8 mouse cellular contexts compared by ENCODE assay signal in the genomic region with DNA sequence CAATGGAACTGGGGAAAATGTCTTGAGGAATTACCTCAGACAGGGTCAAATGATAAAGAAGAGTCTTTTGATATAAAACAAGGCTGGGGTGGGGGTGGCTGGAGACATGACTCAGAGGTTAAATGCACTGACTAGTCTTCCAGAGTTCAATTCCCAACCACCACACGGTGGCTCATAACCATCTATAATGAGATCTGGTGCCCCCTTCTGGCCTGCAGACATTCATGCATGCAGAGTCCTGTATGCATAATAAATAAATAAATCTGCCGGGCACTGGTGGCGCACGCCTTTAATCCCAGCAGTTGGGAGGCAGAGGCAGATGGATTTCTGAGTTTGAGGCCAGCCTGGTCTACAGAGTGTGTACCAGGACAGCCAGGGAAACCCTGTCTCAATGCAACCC. TPM values are rescaled to one million over a fixed set of nuclear protein-coding genes. Genes with fewer than 3 reads are reported as not detected.
A peak's percentile ranks its signal among the peaks of the same experiment; 100 is the strongest.
DNase-seq lines count a peak whose midpoint lies in the region; ATAC-seq and TF ChIP-seq lines count a peak whose summit lies in the region.

No protein-coding gene starts in this region.

- DNase-seq in heart, adult 2 months, result no peak
- no peak for DNase-seq in heart, postnatal 36 days
- DNase-seq in urinary bladder, postnatal 36 days (ENCODE audit: low spot score in 2 of 2), result peak; percentile 4 to 8
- no peak for DNase-seq in urinary bladder, adult 2 months (ENCODE audit: low spot score)
- peak; percentile 18 for DNase-seq in embryonic facial prominence, embryonic 10.5 days (ENCODE audit: low spot score)
- peak; percentile 4 for DNase-seq in mesoderm, embryonic 11.5 days (ENCODE audit: low read depth, low spot score)
- no peak for DNase-seq in frontal cortex, postnatal 14 days (ENCODE audit: low spot score in 2 of 2)

- WGBS in heart, adult 2 months, result 61% methylated on average over 4 of the region's 4 CpGs
- WGBS in embryonic facial prominence, embryonic 10.5 days, result 60% methylated on average over 4 of the region's 4 CpGs
- WGBS in intestine, embryonic 16.5 days, result 51% methylated on average over 4 of the region's 4 CpGs

- no peak overlapping the region for H3K4me2 ChIP-seq in intestine, embryonic 16.5 days (ENCODE audit: low read depth, low read length)

- intact Hi-C loops in heart, adult 2 months (cut with DNase I), result no loop called here
- intact Hi-C loops in heart, postnatal 36 days (cut with DNase I), result no loop called here

- H3K9me3 ChIP-seq in embryonic facial prominence, embryonic 10.5 days, result no peaks in the 10 kb centered on the region
- no peaks in the 10 kb centered on the region for H3K9me3 ChIP-seq in intestine, embryonic 16.5 days (ENCODE audit: control insufficient read depth, low read length)

- no peak overlapping the region for H3K4me3 ChIP-seq in heart, adult 2 months
- no peak overlapping the region for H3K4me3 ChIP-seq in embryonic facial prominence, embryonic 10.5 days
- no peak overlapping the region for H3K4me3 ChIP-seq in intestine, embryonic 16.5 days (ENCODE audit: low read length)

- no peaks in the 10 kb centered on the region for H3K27me3 ChIP-seq in heart, adult 2 months (ENCODE audit: control insufficient read depth, insufficient read depth, low read length)
- H3K27me3 ChIP-seq in embryonic facial prominence, embryonic 10.5 days (replicated peaks; ENCODE audit: low read depth, poor library complexity, severe bottlenecking), result no peaks in the 10 kb centered on the region
- H3K27me3 ChIP-seq in intestine, embryonic 16.5 days (replicated peaks; ENCODE audit: control insufficient read depth, insufficient read depth, low read length), result no peaks in the 10 kb centered on the region

- TF ChIP-seq POLR2A in heart, adult 2 months (IDR thresholded peaks at IDR 0.05; ENCODE audit: insufficient read depth, low read depth, low read length), result no peak

- H3K79me2 ChIP-seq in heart, adult 2 months (replicated peaks; ENCODE audit: control insufficient read depth, insufficient read depth, low read length), result no peaks in the 10 kb centered on the region

- no peak overlapping the region for H3K9ac ChIP-seq in heart, adult 2 months (ENCODE audit: low read depth, low read length)
- no peak overlapping the region for H3K9ac ChIP-seq in intestine, embryonic 16.5 days (ENCODE audit: low read depth, low read length)

- H3K27ac ChIP-seq in heart, adult 2 months, result no peak overlapping the region
- no peak overlapping the region for H3K27ac ChIP-seq in embryonic facial prominence, embryonic 10.5 days (replicated peaks)
- H3K27ac ChIP-seq in intestine, embryonic 16.5 days (ENCODE audit: low read length), result no peak overlapping the region

- H3K36me3 ChIP-seq in heart, adult 2 months (ENCODE audit: control insufficient read depth, insufficient read depth, low read length), result no peaks in the 10 kb centered on the region
- H3K36me3 ChIP-seq in embryonic facial prominence, embryonic 10.5 days (replicated peaks), result no peaks in the 10 kb centered on the region
- H3K36me3 ChIP-seq in intestine, embryonic 16.5 days (ENCODE audit: control insufficient read depth, insufficient read depth, low read length), result no peaks in the 10 kb centered on the region

- peak; percentile 60 for TF ChIP-seq CTCF in heart, adult 2 months (IDR thresholded peaks at IDR 0.05)

- no peaks in the 10 kb centered on the region for H3K4me1 ChIP-seq in heart, adult 2 months (ENCODE audit: control insufficient read depth, insufficient read depth, low read length)
- H3K4me1 ChIP-seq in embryonic facial prominence, embryonic 10.5 days, result peaks cover 8% of the 10 kb centered on the region
- H3K4me1 ChIP-seq in intestine, embryonic 16.5 days (ENCODE audit: control insufficient read depth, insufficient read depth, low read length), result 0 out of 2 replicates have a peak, but pooled peaks cover 2% of the 10 kb centered on the region

- ATAC-seq in intestine, embryonic 16.5 days, result no peak

- TF ChIP-seq EP300 in heart, adult 2 months (IDR thresholded peaks at IDR 0.05; ENCODE audit: insufficient read depth, low read depth, low read length), result no peak

RNA-seq across cellular contexts. Expression of a gene that starts 4.8 kb away (rescaled TPM):
- total RNA-seq in heart, adult 2 months (2021), result 1 to 10 TPM; 5.1 to 8.6 TPM
- polyA plus RNA-seq in heart, adult 2 months (2012; rRNA removed), result 4.8 and 8.7 TPM in 2 replicates
- 1 to 10 TPM; 5.2 to 6.8 TPM for total RNA-seq in heart, postnatal 36 days (2021)
- polyA plus RNA-seq in urinary bladder, adult 2 months (2012; rRNA removed), result 7.4 and 7.9 TPM in 2 replicates
- 12.6 and 14.7 TPM in 2 replicates for polyA plus RNA-seq in embryonic facial prominence, embryonic 10.5 days (2016; fragmentation: Nextera tagmentation; extraction: Ambion mirVana)
- polyA plus RNA-seq in intestine, embryonic 16.5 days (2015; fragmentation: Nextera tagmentation; extraction: Ambion mirVana), result 9.7 and 10.8 TPM in 2 replicates

RNA-seq across cellular contexts. Expression of a gene that starts 4.9 kb away (rescaled TPM):
- total RNA-seq in heart, adult 2 months (2021), result 100 to 1,000 TPM; 169 to 172 TPM
- 124 and 183 TPM in 2 replicates for polyA plus RNA-seq in heart, adult 2 months (2012; rRNA removed)
- total RNA-seq in heart, postnatal 36 days (2021), result 100 to 1,000 TPM; 164 to 174 TPM
- polyA plus RNA-seq in urinary bladder, adult 2 months (2012; rRNA removed), result 142 and 168 TPM in 2 replicates
- polyA plus RNA-seq in embryonic facial prominence, embryonic 10.5 days (2016; fragmentation: Nextera tagmentation; extraction: Ambion mirVana), result 862 and 910 TPM in 2 replicates
- polyA plus RNA-seq in intestine, embryonic 16.5 days (2015; fragmentation: Nextera tagmentation; extraction: Ambion mirVana), result 470 and 510 TPM in 2 replicates

RNA-seq across cellular contexts. Expression of a gene that starts 5.0 kb away (rescaled TPM):
- total RNA-seq in heart, adult 2 months (2021), result under 1 TPM; 0.26 to 0.27 TPM
- polyA plus RNA-seq in heart, adult 2 months (2012; rRNA removed), result 0.23 TPM in 1 of 2 replicates, not detected in the other
- under 1 TPM; 0.33 to 0.43 TPM for total RNA-seq in heart, postnatal 36 days (2021)
- 0.15 and 0.34 TPM in 2 replicates for polyA plus RNA-seq in urinary bladder, adult 2 months (2012; rRNA removed)
- not detected in 2 replicates for polyA plus RNA-seq in embryonic facial prominence, embryonic 10.5 days (2016; fragmentation: Nextera tagmentation; extraction: Ambion mirVana)
- polyA plus RNA-seq in intestine, embryonic 16.5 days (2015; fragmentation: Nextera tagmentation; extraction: Ambion mirVana), result 0.81 TPM in 1 of 2 replicates, not detected in the other

RNA-seq across cellular contexts. Expression of a gene that starts 32.9 kb away (rescaled TPM):
- total RNA-seq in heart, adult 2 months (2021), result 10 to 100 TPM; 75.6 to 80.9 TPM
- polyA plus RNA-seq in heart, adult 2 months (2012; rRNA removed), result 98.0 and 105 TPM in 2 replicates
- total RNA-seq in heart, postnatal 36 days (2021), result 10 to 100 TPM; 87.9 to 88.4 TPM
- 166 and 177 TPM in 2 replicates for polyA plus RNA-seq in urinary bladder, adult 2 months (2012; rRNA removed)
- 142 and 153 TPM in 2 replicates for polyA plus RNA-seq in embryonic facial prominence, embryonic 10.5 days (2016; fragmentation: Nextera tagmentation; extraction: Ambion mirVana)
- 365 and 416 TPM in 2 replicates for polyA plus RNA-seq in intestine, embryonic 16.5 days (2015; fragmentation: Nextera tagmentation; extraction: Ambion mirVana)

RNA-seq across cellular contexts. Expression of a gene that starts 37.5 kb away (rescaled TPM):
- not detected for total RNA-seq in heart, adult 2 months (2021)
- polyA plus RNA-seq in heart, adult 2 months (2012; rRNA removed), result 0.20 TPM in 1 of 2 replicates, not detected in the other
- total RNA-seq in heart, postnatal 36 days (2021), result not detected
- 3.9 and 4.8 TPM in 2 replicates for polyA plus RNA-seq in urinary bladder, adult 2 months (2012; rRNA removed)
- 0.17 TPM in 1 of 2 replicates, not detected in the other for polyA plus RNA-seq in embryonic facial prominence, embryonic 10.5 days (2016; fragmentation: Nextera tagmentation; extraction: Ambion mirVana)
- 0.69 and 1.3 TPM in 2 replicates for polyA plus RNA-seq in intestine, embryonic 16.5 days (2015; fragmentation: Nextera tagmentation; extraction: Ambion mirVana)

Comparison
In these comparisons a context has a peak if more than half of its experiments do, and no peak if none do; other contexts are left out.
1. DNase-seq: peak in urinary bladder, postnatal 36 days (2 of 2), embryonic facial prominence, embryonic 10.5 days (single experiment) and mesoderm, embryonic 11.5 days (single experiment); none in heart, adult 2 months (0 of 2), heart, postnatal 36 days (0 of 2), urinary bladder, adult 2 months (single experiment) and frontal cortex, postnatal 14 days (0 of 2).